Mouse (Mus musculus) ovary, adult 10 weeks (tissue): ENCODE measurements around the gene Gm20721. TPM values are rescaled to one million over a fixed set of nuclear protein-coding genes. Genes with fewer than 3 reads are reported as not detected.

Experiments
- polyA plus RNA-seq: library from polyadenylated mRNA; stranded (reverse); fragments of 350-450 nt; fragmentation: Illumina TruSeq; extraction: RNeasy Lipid Tissue Mini Kit (QIAGEN cat#74804); gene quantifications from one replicate; pipeline ENCODE4 v1.2.3, GENCODE M21; 2014

The Gm20721 gene
- not detected for polyA plus RNA-seq

GRCm38 (mm10) chr2:174346612-174346998 is at the start of gene Gm20721:
Gene Gm20721 (minus strand): TSS chr2:174346712.

GRCm38 (mm10) chr2:174284011-174284410 is 62.5 kb downstream of the Gm20721 start, which contains the start of gene Gnas:
Gene Gnas (plus strand): TSS chr2:174284320.

Other genes starting within 250 kb of the Gm20721 start
- 3.4 TPM for gene Npepl1, start 236.4 kb downstream of the Gm20721 start, polyA plus RNA-seq
- 794 TPM for gene Gnas, start 62.4 kb downstream of the Gm20721 start, polyA plus RNA-seq
- gene Nelfcd, start 69.1 kb upstream of the Gm20721 start, polyA plus RNA-seq: 4.7 TPM
- gene Ctsz, start 92.3 kb upstream of the Gm20721 start, polyA plus RNA-seq: 8.3 TPM
- gene Tubb1, start 104.0 kb upstream of the Gm20721 start, polyA plus RNA-seq: not detected
- gene Atp5e, start 117.4 kb upstream of the Gm20721 start, polyA plus RNA-seq: 27.9 TPM
- 64.5 TPM for gene Prelid3b, start 126.4 kb upstream of the Gm20721 start, polyA plus RNA-seq